In genomic region chr19:44308611-44309246, GRCm38 (mm10) we compare ENCODE assay signal across 24 mouse cellular contexts. TPM values are rescaled to one million over a fixed set of nuclear protein-coding genes. Genes with fewer than 3 reads are reported as not detected.
DNase-seq lines count a peak whose midpoint lies in the region; ATAC-seq and TF ChIP-seq lines count a peak whose summit lies in the region.
"Had no signal": no experiment of that assay in that cellular context is flagged by ENCODE, and none has a peak within 500 bp of the region (broad histone marks: within the 10 kb centered on the region; RNA-seq: fewer than 3 reads in every experiment).

No protein-coding gene starts in this region.

- no peaks in the 10 kb centered on the region for H3K79me2 ChIP-seq in CH12.LX (replicated peaks; ENCODE audit: control insufficient read depth, extremely low read depth, insufficient read depth, poor library complexity, severe bottlenecking)

- H3K4me3 ChIP-seq in intestine, embryonic 16.5 days (ENCODE audit: low read length) = no peak overlapping the region
- no peak overlapping the region for H3K4me3 ChIP-seq in intestine, postnatal 0 days (ENCODE audit: low read depth, low read length)
- no peak overlapping the region for H3K4me3 ChIP-seq in CH12.LX (replicated peaks in 1 of 3; ENCODE audit: low read depth in 2 of 3, low read length in 2 of 3, poor library complexity in 1 of 3)
- no peak overlapping the region for H3K4me3 ChIP-seq in limb, embryonic 10.5 days
- no peak overlapping the region for H3K4me3 ChIP-seq in forebrain, embryonic 12.5 days (replicated peaks)
- H3K4me3 ChIP-seq: forebrain, embryonic 15.5 days; heart, adult 2 months; hindbrain, embryonic 12.5 days; kidney, embryonic 15.5 days; limb, embryonic 12.5 days; midbrain, embryonic 12.5 days; stomach, embryonic 15.5 days had no signal

- ATAC-seq in intestine, embryonic 16.5 days = no peak
- no peak for ATAC-seq in intestine, postnatal 0 days
- ATAC-seq in forebrain, embryonic 12.5 days (ENCODE audit: low FRiP score) = no peak
- ATAC-seq: forebrain, embryonic 15.5 days; hindbrain, postnatal 0 days had no signal

- H3K9ac ChIP-seq in intestine, embryonic 16.5 days (ENCODE audit: low read depth, low read length) = no peak overlapping the region
- H3K9ac ChIP-seq in intestine, postnatal 0 days (ENCODE audit: low read depth, low read length) = no peak overlapping the region
- no peak overlapping the region for H3K9ac ChIP-seq in CH12.LX (ENCODE audit: insufficient read depth, low read depth)
- no peak overlapping the region for H3K9ac ChIP-seq in forebrain, embryonic 12.5 days
- H3K9ac ChIP-seq: forebrain, embryonic 15.5 days; hindbrain, embryonic 12.5 days; kidney, embryonic 15.5 days; limb, embryonic 12.5 days; midbrain, embryonic 12.5 days; stomach, embryonic 15.5 days had no signal

- TF ChIP-seq POLR2A in CH12.LX (IDR thresholded peaks at IDR 0.05; ENCODE audit: low read depth, low read length) = no peak; the same call in 1 of the 2 replicates

- TF ChIP-seq EP300 in CH12.LX (IDR thresholded peaks at IDR 0.05; ENCODE audit: low read length) = no peak

- peaks cover 16% of the 10 kb centered on the region for H3K36me3 ChIP-seq in intestine, embryonic 16.5 days (ENCODE audit: control insufficient read depth, insufficient read depth, low read length)
- H3K36me3 ChIP-seq in intestine, postnatal 0 days (ENCODE audit: control insufficient read depth, insufficient read depth) = peaks cover 33% of the 10 kb centered on the region
- peaks cover 45 to 53% of the 10 kb centered on the region in 2 experiments for H3K36me3 ChIP-seq in CH12.LX (replicated peaks in 1 of 2; ENCODE audit: control insufficient read depth in 1 of 2, insufficient read depth in 1 of 2, low read length in 1 of 2)
- H3K36me3 ChIP-seq in limb, embryonic 10.5 days = peaks cover 55% of the 10 kb centered on the region
- peaks cover 51% of the 10 kb centered on the region for H3K36me3 ChIP-seq in forebrain, embryonic 12.5 days (replicated peaks)

- dilution Hi-C loops in CH12.LX (cut with MboI; ENCODE audit: extremely low pct_ligation_motif_present, extremely low pct_unique_long_range_greater_than_20kb, low sequenced_read_pairs) = no loop called here

- 0 out of 2 replicates have a peak, but pooled peaks cover 3% of the 10 kb centered on the region for H3K4me1 ChIP-seq in intestine, embryonic 16.5 days (ENCODE audit: control insufficient read depth, insufficient read depth, low read length)
- H3K4me1 ChIP-seq in intestine, postnatal 0 days (replicated peaks; ENCODE audit: control insufficient read depth, insufficient read depth, low read length) = no peaks in the 10 kb centered on the region
- peaks cover 0 to 30% of the 10 kb centered on the region in 2 experiments; a peak in 3 of 4 replicates for H3K4me1 ChIP-seq in CH12.LX (ENCODE audit: control insufficient read depth in 1 of 2, insufficient read depth in 2 of 2)
- H3K4me1 ChIP-seq in limb, embryonic 10.5 days = 0 out of 2 replicates have a peak, but pooled peaks cover 2% of the 10 kb centered on the region
- H3K4me1 ChIP-seq in forebrain, embryonic 12.5 days = peaks cover 42% of the 10 kb centered on the region
- H3K4me1 ChIP-seq: stomach, embryonic 15.5 days had no signal

- H3K4me2 ChIP-seq in intestine, embryonic 16.5 days (ENCODE audit: low read depth, low read length) = no peak overlapping the region
- H3K4me2 ChIP-seq in intestine, postnatal 0 days (replicated peaks; ENCODE audit: low read depth) = no peak overlapping the region
- no peak overlapping the region for H3K4me2 ChIP-seq in CH12.LX (ENCODE audit: insufficient read depth, low read depth, poor library complexity, severe bottlenecking)
- no peak overlapping the region for H3K4me2 ChIP-seq in forebrain, embryonic 12.5 days
- H3K4me2 ChIP-seq: forebrain, embryonic 15.5 days; hindbrain, embryonic 12.5 days; kidney, embryonic 15.5 days; limb, embryonic 12.5 days; midbrain, embryonic 12.5 days; stomach, embryonic 15.5 days had no signal

- DNase-seq in cerebellum, adult 9-11 months = peak; percentile 2
- no peak for DNase-seq in cerebellum, postnatal 25 days
- no peak for DNase-seq in CH12.LX (ENCODE audit: extremely low read depth)
- peak; percentile 25 for DNase-seq in limb, embryonic 10.5 days (ENCODE audit: low spot score)
- DNase-seq: adrenal gland, postnatal 14 days; cerebellum, adult 11-12 months; cerebellum, postnatal 10 days; gastrocnemius, postnatal 25 days; heart, adult 2 months; kidney, adult 18-20 months; kidney, postnatal 36 days; lung, postnatal 36 days; right cerebral cortex, postnatal 25 days had no signal

- TF ChIP-seq CTCF in intestine, postnatal 0 days (IDR thresholded peaks at IDR 0.05; ENCODE audit: low read depth) = no peak
- no peak for TF ChIP-seq CTCF in CH12.LX (conservative IDR thresholded peaks at IDR 0.05 in 1 of 2, IDR thresholded peaks at IDR 0.05 in 1 of 2; ENCODE audit: low read depth in 2 of 2, low read length in 2 of 2)

- 74% methylated on average over 8 of the region's 8 CpGs for WGBS in intestine, embryonic 16.5 days
- WGBS in intestine, postnatal 0 days = 73% methylated on average over 8 of the region's 8 CpGs
- WGBS in limb, embryonic 10.5 days = 94% methylated on average over 8 of the region's 8 CpGs
- WGBS in forebrain, embryonic 12.5 days = 92% methylated on average over 8 of the region's 8 CpGs

- no peak for TF ChIP-seq RAD21 in CH12.LX (IDR thresholded peaks at IDR 0.05; ENCODE audit: low read depth, low read length)

- in situ Hi-C loops in CH12.LX (cut with MboI; ENCODE audit: low pct_ligation_motif_present, low pct_unique_long_range_greater_than_20kb, low sequenced_read_pairs) = no loop called here

- no peaks in the 10 kb centered on the region for H3K9me3 ChIP-seq in intestine, embryonic 16.5 days (ENCODE audit: control insufficient read depth, low read length)
- H3K9me3 ChIP-seq in intestine, postnatal 0 days (ENCODE audit: control insufficient read depth) = no peaks in the 10 kb centered on the region
- H3K9me3 ChIP-seq in CH12.LX (replicated peaks; ENCODE audit: low read length) = no peaks in the 10 kb centered on the region
- H3K9me3 ChIP-seq in limb, embryonic 10.5 days (replicated peaks) = no peaks in the 10 kb centered on the region
- H3K9me3 ChIP-seq in forebrain, embryonic 12.5 days = no peaks in the 10 kb centered on the region
- H3K9me3 ChIP-seq: forebrain, embryonic 15.5 days; G1E; hindbrain, embryonic 12.5 days; kidney, embryonic 15.5 days; limb, embryonic 12.5 days; midbrain, embryonic 12.5 days; stomach, embryonic 15.5 days had no signal

- H3K27ac ChIP-seq in intestine, embryonic 16.5 days (ENCODE audit: low read length) = 0 out of 2 replicates have a peak overlapping the region, but pooled peaks have one; percentile 17
- H3K27ac ChIP-seq in intestine, postnatal 0 days (ENCODE audit: low read depth, low read length) = no peak overlapping the region
- H3K27ac ChIP-seq in CH12.LX (ENCODE audit: insufficient read depth, low read depth) = no peak overlapping the region
- H3K27ac ChIP-seq in limb, embryonic 10.5 days = no peak overlapping the region
- no peak overlapping the region for H3K27ac ChIP-seq in forebrain, embryonic 12.5 days
- H3K27ac ChIP-seq: forebrain, embryonic 15.5 days; heart, adult 2 months; hindbrain, embryonic 12.5 days; hindbrain, postnatal 0 days; kidney, embryonic 15.5 days; limb, embryonic 12.5 days; midbrain, embryonic 12.5 days; stomach, embryonic 15.5 days had no signal

- H3K27me3 ChIP-seq in intestine, embryonic 16.5 days (replicated peaks; ENCODE audit: control insufficient read depth, insufficient read depth, low read length) = no peaks in the 10 kb centered on the region
- no peaks in the 10 kb centered on the region for H3K27me3 ChIP-seq in intestine, postnatal 0 days (replicated peaks; ENCODE audit: control insufficient read depth, insufficient read depth, low read length)
- no peaks in the 10 kb centered on the region for H3K27me3 ChIP-seq in CH12.LX (replicated peaks)
- H3K27me3 ChIP-seq in limb, embryonic 10.5 days (ENCODE audit: low read depth, poor library complexity, severe bottlenecking) = no peaks in the 10 kb centered on the region
- H3K27me3 ChIP-seq in forebrain, embryonic 12.5 days = no peaks in the 10 kb centered on the region
- H3K27me3 ChIP-seq: forebrain, embryonic 15.5 days; hindbrain, embryonic 12.5 days; kidney, embryonic 15.5 days; limb, embryonic 12.5 days; midbrain, embryonic 12.5 days; stomach, embryonic 15.5 days had no signal

TF ChIP-seq in CH12.LX, 34 proteins besides CTCF, POLR2A, EP300 and RAD21:
- no peak for TF ChIP-seq MYC (IDR thresholded peaks at IDR 0.05; ENCODE audit: low read depth, low read length)
- no peak for TF ChIP-seq MXI1 (IDR thresholded peaks at IDR 0.05; ENCODE audit: low read depth, low read length)
- no peak for TF ChIP-seq TBP (conservative IDR thresholded peaks at IDR 0.05; ENCODE audit: low read depth, low read length)
- no peak for TF ChIP-seq MAX (IDR thresholded peaks at IDR 0.05; ENCODE audit: low read length)
- 0 out of 2 replicates have a peak, but pooled peaks have one; percentile 9 for TF ChIP-seq CHD2 (IDR thresholded peaks at IDR 0.05; ENCODE audit: low read length)

RNA-seq across cellular contexts. Expression of gene Scd2, which starts 15.3 kb away (rescaled TPM):
- polyA plus RNA-seq in intestine, embryonic 16.5 days (2015; fragmentation: Nextera tagmentation; extraction: Ambion mirVana) = 452 and 553 TPM in 2 replicates
- 35.6 and 42.1 TPM in 2 replicates for polyA plus RNA-seq in intestine, postnatal 0 days (2015; fragmentation: Nextera tagmentation; extraction: Ambion mirVana)
- 204 and 212 TPM in 2 replicates for total RNA-seq in CH12.LX (2012; rRNA removed)
- total RNA-seq in CH12.LX (2014; rRNA removed) = 123 and 205 TPM in 2 replicates
- polyA plus RNA-seq in CH12.LX (2012; ENCODE audit: insufficient read length, low read depth) = 274 and 408 TPM in 2 replicates
- polyA plus RNA-seq in limb, embryonic 10.5 days (2016; fragmentation: Nextera tagmentation; extraction: Ambion mirVana) = 324 and 335 TPM in 2 replicates
- 470 and 492 TPM in 2 replicates for polyA plus RNA-seq in forebrain, embryonic 12.5 days (2016; fragmentation: Nextera tagmentation; extraction: Ambion mirVana)

RNA-seq across cellular contexts. Expression of gene Scd4, which starts 24.2 kb away (rescaled TPM):
- polyA plus RNA-seq in intestine, embryonic 16.5 days (2015; fragmentation: Nextera tagmentation; extraction: Ambion mirVana) = 0.09 and 0.22 TPM in 2 replicates
- polyA plus RNA-seq in intestine, postnatal 0 days (2015; fragmentation: Nextera tagmentation; extraction: Ambion mirVana) = 0.04 TPM in 1 of 2 replicates, not detected in the other
- total RNA-seq in CH12.LX (2012; rRNA removed) (0.08 TPM in 1 of 2 replicates, not detected in the other), CH12.LX (2014; rRNA removed) (0.18 TPM in 1 of 2 replicates, not detected in the other)
- polyA plus RNA-seq in CH12.LX (2012; ENCODE audit: insufficient read length, low read depth) = 0.10 and 0.11 TPM in 2 replicates
- polyA plus RNA-seq in limb, embryonic 10.5 days (2016; fragmentation: Nextera tagmentation; extraction: Ambion mirVana) = 0.08 and 0.11 TPM in 2 replicates
- 0.15 and 0.29 TPM in 2 replicates for polyA plus RNA-seq in forebrain, embryonic 12.5 days (2016; fragmentation: Nextera tagmentation; extraction: Ambion mirVana)

Comparison
In these comparisons a context has a peak if more than half of its experiments do, and no peak if none do; other contexts are left out.
1. DNase-seq: peak in cerebellum, adult 9-11 months (single experiment) and limb, embryonic 10.5 days (single experiment); none in cerebellum, postnatal 25 days (0 of 2) and CH12.LX (single experiment).